In genomic region chr11:116534154-116534865, GRCm38 (mm10) we compare ENCODE assay signal across 8 mouse cellular contexts. TPM values are rescaled to one million over a fixed set of nuclear protein-coding genes. Genes with fewer than 3 reads are reported as not detected.
DNase-seq lines count a peak whose midpoint lies in the region; ATAC-seq lines count a peak whose summit lies in the region.

No protein-coding gene starts in this region.

- peak; percentile 74 for DNase-seq in right cerebral cortex, adult 18-20 months
- DNase-seq in right cerebral cortex, postnatal 36 days (ENCODE audit: low spot score in 2 of 2) = no peak
- DNase-seq in cerebellum, postnatal 14 days = peak; percentile 87
- peak; percentile 71 for DNase-seq in gastrocnemius, adult 18-20 months (ENCODE audit: low spot score)
- peak; percentile 72 for DNase-seq in left cerebral cortex, postnatal 4 days
- DNase-seq in midbrain, embryonic 10.5 days (ENCODE audit: low spot score) = peak; percentile 76
- peak; percentile 80 for DNase-seq in spleen, adult 12 weeks (ENCODE audit: low spot score)

- intact Hi-C loops in left cerebral cortex, postnatal 4 days (cut with DNase I) = loop anchor here (5.0 kb wide), 1 partner anchor 37 kb away; no protein-coding TSS in a partner anchor

- peak overlapping the region; percentile 60; the same call in 1 of the 2 replicates for H3K9ac ChIP-seq in hindbrain, embryonic 16.5 days (ENCODE audit: low read depth, low read length)

- peak; percentile 14; the same call in 1 of the 2 replicates for ATAC-seq in hindbrain, embryonic 16.5 days

- no peak overlapping the region for H3K27ac ChIP-seq in hindbrain, embryonic 16.5 days (ENCODE audit: low read depth, low read length)
- H3K27ac ChIP-seq in midbrain, embryonic 10.5 days (replicated peaks) = no peak overlapping the region

- 18% methylated on average over 20 of the region's 20 CpGs for WGBS in hindbrain, embryonic 16.5 days
- WGBS in midbrain, embryonic 10.5 days = 20% methylated on average over 20 of the region's 20 CpGs

- peaks cover 12% of the 10 kb centered on the region for H3K36me3 ChIP-seq in hindbrain, embryonic 16.5 days (ENCODE audit: control insufficient read depth, insufficient read depth, low read length)
- H3K36me3 ChIP-seq in midbrain, embryonic 10.5 days = peaks cover 28% of the 10 kb centered on the region

- H3K9me3 ChIP-seq in hindbrain, embryonic 16.5 days (ENCODE audit: control insufficient read depth, low read length) = no peaks in the 10 kb centered on the region
- no peaks in the 10 kb centered on the region for H3K9me3 ChIP-seq in midbrain, embryonic 10.5 days (replicated peaks)

- peaks cover 34% of the 10 kb centered on the region for H3K4me1 ChIP-seq in hindbrain, embryonic 16.5 days (ENCODE audit: control insufficient read depth, insufficient read depth, low read depth, low read length)
- peaks cover 45% of the 10 kb centered on the region for H3K4me1 ChIP-seq in midbrain, embryonic 10.5 days

- H3K4me2 ChIP-seq in hindbrain, embryonic 16.5 days (ENCODE audit: low read length) = peak overlapping the region; percentile 93

- peaks cover 36% of the 10 kb centered on the region for H3K27me3 ChIP-seq in hindbrain, embryonic 16.5 days (replicated peaks; ENCODE audit: control insufficient read depth, insufficient read depth, low read length)
- H3K27me3 ChIP-seq in midbrain, embryonic 10.5 days (ENCODE audit: low read depth, poor library complexity, severe bottlenecking) = peaks cover 67% of the 10 kb centered on the region

- H3K4me3 ChIP-seq in hindbrain, embryonic 16.5 days (ENCODE audit: low read length) = peak overlapping the region; percentile 50
- H3K4me3 ChIP-seq in midbrain, embryonic 10.5 days = peak overlapping the region; percentile 65

RNA-seq across cellular contexts. Expression of gene Sphk1, which starts 3.6 kb away (rescaled TPM):
- total RNA-seq in gastrocnemius, adult 18-20 months (2021) = under 1 TPM; 0.80 to 0.88 TPM
- 10.7 and 13.9 TPM in 2 replicates for polyA plus RNA-seq in hindbrain, embryonic 16.5 days (2015; fragmentation: Nextera tagmentation; extraction: Ambion mirVana)
- 1 to 10 TPM; 4.8 to 6.7 TPM for total RNA-seq in left cerebral cortex, postnatal 4 days (2021)
- 6.4 and 9.4 TPM in 2 replicates for polyA plus RNA-seq in midbrain, embryonic 10.5 days (2016; fragmentation: Nextera tagmentation; extraction: Ambion mirVana)

RNA-seq across cellular contexts. Expression of gene Prpsap1, which starts 40.3 kb away (rescaled TPM):
- total RNA-seq in gastrocnemius, adult 18-20 months (2021) = 10 to 100 TPM; 12.3 to 12.5 TPM
- 181 and 190 TPM in 2 replicates for polyA plus RNA-seq in hindbrain, embryonic 16.5 days (2015; fragmentation: Nextera tagmentation; extraction: Ambion mirVana)
- 100 to 1,000 TPM; 107 TPM for total RNA-seq in left cerebral cortex, postnatal 4 days (2021)
- polyA plus RNA-seq in midbrain, embryonic 10.5 days (2016; fragmentation: Nextera tagmentation; extraction: Ambion mirVana) = 224 and 227 TPM in 2 replicates

RNA-seq across cellular contexts. Expression of gene Ube2o, which starts 46.9 kb away (rescaled TPM):
- 10 to 100 TPM; 22.9 to 25.2 TPM for total RNA-seq in gastrocnemius, adult 18-20 months (2021)
- 16.4 and 16.6 TPM in 2 replicates for polyA plus RNA-seq in hindbrain, embryonic 16.5 days (2015; fragmentation: Nextera tagmentation; extraction: Ambion mirVana)
- 100 to 1,000 TPM; 115 to 128 TPM for total RNA-seq in left cerebral cortex, postnatal 4 days (2021)
- polyA plus RNA-seq in midbrain, embryonic 10.5 days (2016; fragmentation: Nextera tagmentation; extraction: Ambion mirVana) = 8.3 and 8.7 TPM in 2 replicates

RNA-seq across cellular contexts. Expression of gene Aanat, which starts 51.9 kb away (rescaled TPM):
- not detected for total RNA-seq in gastrocnemius, adult 18-20 months (2021)
- 0.51 and 0.55 TPM in 2 replicates for polyA plus RNA-seq in hindbrain, embryonic 16.5 days (2015; fragmentation: Nextera tagmentation; extraction: Ambion mirVana)
- total RNA-seq in left cerebral cortex, postnatal 4 days (2021) = under 1 TPM; 0.52 to 0.96 TPM
- polyA plus RNA-seq in midbrain, embryonic 10.5 days (2016; fragmentation: Nextera tagmentation; extraction: Ambion mirVana) = not detected in 2 replicates

Comparison
In these comparisons a context has a peak if more than half of its experiments do, and no peak if none do; other contexts are left out.
1. DNase-seq: peak in right cerebral cortex, adult 18-20 months (single experiment), cerebellum, postnatal 14 days (2 of 2), gastrocnemius, adult 18-20 months (single experiment), left cerebral cortex, postnatal 4 days (single experiment), midbrain, embryonic 10.5 days (single experiment) and spleen, adult 12 weeks (single experiment); none in right cerebral cortex, postnatal 36 days (0 of 2).
2. RNA of gene Prpsap1, which starts 40.3 kb away (total RNA-seq): 107 TPM in left cerebral cortex, postnatal 4 days; 12.3 to 12.5 TPM in gastrocnemius, adult 18-20 months; every median in the first group is over 4 times any median in the second.
3. RNA of gene Ube2o, which starts 46.9 kb away (total RNA-seq): 115 to 128 TPM in left cerebral cortex, postnatal 4 days; 22.9 to 25.2 TPM in gastrocnemius, adult 18-20 months; every median in the first group is over 4 times any median in the second.